Mouse (Mus musculus) neural tube, embryonic 14.5 days (tissue): Measurements from ENCODE around the gene Hexb. TPM values are rescaled to one million over a fixed set of nuclear protein-coding genes. Genes with fewer than 3 reads are reported as not detected.
"Not testable (repeated sequence)": the region's sequence is repeated elsewhere in the genome, so short reads cannot be mapped to it uniquely, and the experiment has no call there.

Source experiments
- ATAC-seq: fragments of 200-750 bp; cut with Nextera tagmentation; 2 replicates; pipeline ENCODE4 v1.8.0; 2017; ENCODE audit warnings: low read depth, mild to moderate bottlenecking, moderate TSS enrichment, moderate library complexity
- H3K27ac ChIP-seq: fragments of 300-500 bp; sonication (generic); 2 replicates; pipeline ENCODE4 v1.5.1; 2014; ENCODE audit warnings: low read depth, mild to moderate bottlenecking, control low read depth, low read length, moderate library complexity, mixed read lengths
- H3K27me3 ChIP-seq: fragments of 300-500 bp; sonication (generic); 2 replicates; pipeline ENCODE4 v1.6.1; 2014; ENCODE audit warnings: low read length; ENCODE audit not compliant: control insufficient read depth, insufficient read depth
- H3K36me3 ChIP-seq: fragments of 300-500 bp; sonication (generic); 2 replicates; pipeline ENCODE4 v1.6.1; 2014; ENCODE audit warnings: low read length, mixed read lengths; ENCODE audit not compliant: control insufficient read depth, insufficient read depth
- H3K4me1 ChIP-seq: fragments of 300-500 bp; sonication (generic); 2 replicates; pipeline ENCODE4 v1.6.1; 2014; ENCODE audit warnings: low read length; ENCODE audit not compliant: control insufficient read depth, insufficient read depth
- H3K4me2 ChIP-seq: fragments of 300-500 bp; sonication (generic); 2 replicates; pipeline ENCODE4 v1.6.1; 2014; ENCODE audit warnings: mild to moderate bottlenecking, low read depth, low read length, control low read depth
- H3K4me3 ChIP-seq: fragments of 300-500 bp; sonication (generic); 2 replicates; pipeline ENCODE4 v1.5.1; 2014; ENCODE audit warnings: low read depth, low read length, control low read depth, mixed read lengths
- H3K9ac ChIP-seq: fragments of 300-500 bp; sonication (generic); replicated peaks from 2 replicates; pipeline ENCODE4 v1.6.1; 2014; ENCODE audit warnings: low read depth, mild to moderate bottlenecking, control low read depth, low read length, mixed read lengths
- H3K9me3 ChIP-seq: fragments of 300-500 bp; sonication (generic); 2 replicates; pipeline ENCODE4 v1.6.1; 2016; ENCODE audit warnings: low read length; ENCODE audit not compliant: control insufficient read depth
- WGBS: fragments of 180-500 bp; shearing (Covaris S2); extraction: QIAGEN DNeasy Blood & Tissue Kit; methylation state at CpG from one replicate; pipeline ENCODE4 v1.1.7; 2014; 5-methylcytosine and 5-hydroxymethylcytosine counted together
- polyA plus RNA-seq: library from polyadenylated mRNA; unstranded; fragments of >200 nt; fragmentation: Nextera tagmentation; extraction: Ambion mirVana; gene quantifications from 2 replicates; pipeline ENCODE4 v1.2.1, GENCODE M21; 2014

The Hexb gene
- polyA plus RNA-seq, 1 experiment from 2014 or later: 48.2 TPM

- H3K9me3 ChIP-seq, H3K4me2 ChIP-seq, H3K4me1 ChIP-seq, ATAC-seq, H3K27me3 ChIP-seq, H3K4me3 ChIP-seq, H3K27ac ChIP-seq, H3K9ac ChIP-seq: not testable (repeated sequence)
- no CpG with 5 or more reads among the region's 2 CpGs for WGBS
- peaks cover 26% of the 10 kb centered on the region for H3K36me3 ChIP-seq
Observed at GRCm38 (mm10) chr13:97130413-97130812, 67.7 kb downstream of the Hexb start.

GRCm38 (mm10) chr13:97129654-97130053 is 68.5 kb downstream of the Hexb start:
- H3K27me3 ChIP-seq, H3K9ac ChIP-seq, H3K4me3 ChIP-seq, H3K4me1 ChIP-seq, ATAC-seq, H3K4me2 ChIP-seq, H3K27ac ChIP-seq, H3K9me3 ChIP-seq: not testable (repeated sequence)
- 93% methylated on average over 2 of the region's 4 CpGs for WGBS
- H3K36me3 ChIP-seq: peaks cover 23% of the 10 kb centered on the region

Other genes with a start within 250 kb of the Hexb start
- not detected in 2 replicates for gene 1700029F12Rik, start 164.0 kb downstream of the Hexb start, polyA plus RNA-seq
- 41.3 and 41.4 TPM in 2 replicates for gene Fam169a, start 131.1 kb downstream of the Hexb start, polyA plus RNA-seq
- 0.37 and 0.67 TPM in 2 replicates for gene Gm6169, start 99.1 kb downstream of the Hexb start, polyA plus RNA-seq
- 36.1 and 40.5 TPM in 2 replicates for gene Gfm2, start 60.4 kb downstream of the Hexb start, polyA plus RNA-seq
- gene Nsa2, start 60.4 kb downstream of the Hexb start, polyA plus RNA-seq: 46.9 and 50.3 TPM in 2 replicates
- 72.3 and 94.5 TPM in 2 replicates for gene Enc1, start 42.7 kb upstream of the Hexb start, polyA plus RNA-seq